Mouse (Mus musculus): Measurements from ENCODE around the gene Rit1. TPM values are rescaled to one million over a fixed set of nuclear protein-coding genes. Genes with fewer than 3 reads are reported as not detected.

The Rit1 gene
- 33.9 and 34.4 TPM in 2 replicates for polyA plus RNA-seq (2014; fragmentation: Nextera tagmentation; extraction: Ambion mirVana)

GRCm38 (mm10) chr3:88716399-88717197, at the start of gene Rit1:
Rit1 (plus strand) TSS chr3:88716838.
- Histone ChIP-seq H3K27me3 (replicated peaks; ENCODE audit: control insufficient read depth, insufficient read depth, low read length) (no peaks in the 10 kb centered on the region), H3K27ac (ENCODE audit: low read depth, low read length) (peak within 1 kb of the TSS; percentile 67), H3K4me1 (replicated peaks; ENCODE audit: control insufficient read depth, insufficient read depth, low read length) (peaks cover 4% of the 10 kb centered on the region), H3K9ac (ENCODE audit: low read depth, low read length) (peak within 1 kb of the TSS; percentile 79), H3K4me3 (ENCODE audit: low read depth, low read length) (peak within 1 kb of the TSS; percentile 77), H3K36me3 (ENCODE audit: control insufficient read depth, insufficient read depth, low read length) (peaks cover 20% of the 10 kb centered on the region), H3K4me2 (peak within 1 kb of the TSS; percentile 86), H3K9me3 (ENCODE audit: control insufficient read depth, low read length) (no peaks in the 10 kb centered on the region)
- ATAC-seq (replicated peaks; ENCODE audit: low FRiP score) (peak; percentile 96), DNase-seq (ENCODE audit: low spot score) (peak; percentile 88)
- WGBS: 2% methylated on average over 27 of the region's 27 CpGs

- ATAC-seq (replicated peaks; ENCODE audit: low FRiP score): peak; percentile 58
- H3K27me3 ChIP-seq (replicated peaks; ENCODE audit: control insufficient read depth, insufficient read depth, low read length): no peaks in the 10 kb centered on the region
Observed at GRCm38 (mm10) chr3:88677399-88677798, 39.2 kb upstream of the Rit1 start.

GRCm38 (mm10) chr3:88683814-88684213, 32.8 kb upstream of the Rit1 start:
- ATAC-seq (replicated peaks; ENCODE audit: low FRiP score): no peak
- Histone ChIP-seq H3K9me3 (ENCODE audit: control insufficient read depth, low read length) (no peaks in the 10 kb centered on the region), H3K4me1 (replicated peaks; ENCODE audit: control insufficient read depth, insufficient read depth, low read length) (peaks cover 13% of the 10 kb centered on the region), H3K4me3 (ENCODE audit: low read depth, low read length) (no peak overlapping the region), H3K36me3 (ENCODE audit: control insufficient read depth, insufficient read depth, low read length) (peaks cover 6% of the 10 kb centered on the region), H3K9ac (ENCODE audit: low read depth, low read length) (no peak overlapping the region), H3K27ac (ENCODE audit: low read depth, low read length) (no peak overlapping the region), H3K4me2 (no peak overlapping the region), H3K27me3 (replicated peaks; ENCODE audit: control insufficient read depth, insufficient read depth, low read length) (no peaks in the 10 kb centered on the region)
- no peak for DNase-seq (ENCODE audit: low spot score)
- 69% methylated on average over 2 of the region's 2 CpGs for WGBS

More at GRCm38 (mm10) chr3:88677399-88677798, 39.2 kb upstream of the Rit1 start:
- Histone ChIP-seq H3K27ac (ENCODE audit: low read depth, low read length) (no peak overlapping the region), H3K9me3 (ENCODE audit: control insufficient read depth, low read length) (no peaks in the 10 kb centered on the region), H3K4me3 (ENCODE audit: low read depth, low read length) (peak overlapping the region; percentile 40), H3K4me1 (replicated peaks; ENCODE audit: control insufficient read depth, insufficient read depth, low read length) (no peaks in the 10 kb centered on the region), H3K4me2 (peak overlapping the region; percentile 71), H3K9ac (ENCODE audit: low read depth, low read length) (peak overlapping the region; percentile 46), H3K36me3 (ENCODE audit: control insufficient read depth, insufficient read depth, low read length) (no peaks in the 10 kb centered on the region)
- WGBS: 13% methylated on average over 11 of the region's 11 CpGs
- DNase-seq (ENCODE audit: low spot score): peak; percentile 60

GRCm38 (mm10) chr3:88684236-88684979, 32.2 kb upstream of the Rit1 start:
- Histone ChIP-seq H3K36me3 (ENCODE audit: control insufficient read depth, insufficient read depth, low read length) (peaks cover 10% of the 10 kb centered on the region), H3K4me1 (replicated peaks; ENCODE audit: control insufficient read depth, insufficient read depth, low read length) (peaks cover 13% of the 10 kb centered on the region), H3K4me2 (peak overlapping the region; percentile 75), H3K27me3 (replicated peaks; ENCODE audit: control insufficient read depth, insufficient read depth, low read length) (no peaks in the 10 kb centered on the region), H3K9ac (ENCODE audit: low read depth, low read length) (peak overlapping the region; percentile 18; the same call in 1 of the 2 replicates), H3K4me3 (ENCODE audit: low read depth, low read length) (peak overlapping the region; percentile 95), H3K9me3 (ENCODE audit: control insufficient read depth, low read length) (no peaks in the 10 kb centered on the region), H3K27ac (ENCODE audit: low read depth, low read length) (peak overlapping the region; percentile 78; the same call in 1 of the 2 replicates)
- WGBS: 52% methylated on average over 7 of the region's 8 CpGs
- DNase-seq (ENCODE audit: low spot score) (no peak), ATAC-seq (replicated peaks; ENCODE audit: low FRiP score) (no peak)

GRCm38 (mm10) chr3:88684980-88685941, 31.4 kb upstream of the Rit1 start, which contains the start of gene Khdc4:
Khdc4 (plus strand) TSS chr3:88685803.
- H3K4me3 ChIP-seq (ENCODE audit: low read depth, low read length): peak within 1 kb of the TSS; percentile 95
- H3K9ac ChIP-seq (ENCODE audit: low read depth, low read length): peak within 1 kb of the TSS; percentile 95
- peak within 1 kb of the TSS; percentile 85 for H3K4me2 ChIP-seq
- WGBS: under 1% methylated on average over 47 of the region's 47 CpGs
- peaks cover 18% of the 10 kb centered on the region for H3K36me3 ChIP-seq (ENCODE audit: control insufficient read depth, insufficient read depth, low read length)
- H3K27ac ChIP-seq (ENCODE audit: low read depth, low read length): peak within 1 kb of the TSS; percentile 85
- DNase-seq (ENCODE audit: low spot score): peak; percentile 95
- H3K4me1 ChIP-seq (replicated peaks; ENCODE audit: control insufficient read depth, insufficient read depth, low read length): peaks cover 13% of the 10 kb centered on the region
- H3K9me3 ChIP-seq (ENCODE audit: control insufficient read depth, low read length): no peaks in the 10 kb centered on the region
- no peaks in the 10 kb centered on the region for H3K27me3 ChIP-seq (replicated peaks; ENCODE audit: control insufficient read depth, insufficient read depth, low read length)
- peak; percentile 97 for ATAC-seq (replicated peaks; ENCODE audit: low FRiP score)

- WGBS: under 1% methylated on average over 45 of the region's 45 CpGs
- peak overlapping the region; percentile 85 for H3K4me2 ChIP-seq
- H3K4me1 ChIP-seq (replicated peaks; ENCODE audit: control insufficient read depth, insufficient read depth, low read length): peaks cover 13% of the 10 kb centered on the region
- H3K27ac ChIP-seq (ENCODE audit: low read depth, low read length): peak overlapping the region; percentile 85
- DNase-seq (ENCODE audit: low spot score) (no peak), ATAC-seq (replicated peaks; ENCODE audit: low FRiP score) (peak; percentile 57)
- H3K9me3 ChIP-seq (ENCODE audit: control insufficient read depth, low read length): no peaks in the 10 kb centered on the region
- H3K27me3 ChIP-seq (replicated peaks; ENCODE audit: control insufficient read depth, insufficient read depth, low read length): no peaks in the 10 kb centered on the region
- peaks cover 26% of the 10 kb centered on the region for H3K36me3 ChIP-seq (ENCODE audit: control insufficient read depth, insufficient read depth, low read length)
- peak overlapping the region; percentile 95 for H3K4me3 ChIP-seq (ENCODE audit: low read depth, low read length)
- peak overlapping the region; percentile 95 for H3K9ac ChIP-seq (ENCODE audit: low read depth, low read length)
Observed at GRCm38 (mm10) chr3:88685958-88686451, 30.6 kb upstream of the Rit1 start.

GRCm38 (mm10) chr3:88686734-88687611, 29.7 kb upstream of the Rit1 start:
- 22% methylated on average over 13 of the region's 13 CpGs for WGBS
- Histone ChIP-seq H3K4me2 (peak overlapping the region; percentile 85), H3K36me3 (ENCODE audit: control insufficient read depth, insufficient read depth, low read length) (peaks cover 33% of the 10 kb centered on the region), H3K4me1 (replicated peaks; ENCODE audit: control insufficient read depth, insufficient read depth, low read length) (peaks cover 13% of the 10 kb centered on the region), H3K9me3 (ENCODE audit: control insufficient read depth, low read length) (no peaks in the 10 kb centered on the region), H3K27ac (ENCODE audit: low read depth, low read length) (no peak overlapping the region; the same call in 1 of the 2 replicates), H3K27me3 (replicated peaks; ENCODE audit: control insufficient read depth, insufficient read depth, low read length) (no peaks in the 10 kb centered on the region), H3K4me3 (ENCODE audit: low read depth, low read length) (peak overlapping the region; percentile 95), H3K9ac (ENCODE audit: low read depth, low read length) (peak overlapping the region; percentile 95)
- DNase-seq (ENCODE audit: low spot score) (no peak), ATAC-seq (replicated peaks; ENCODE audit: low FRiP score) (no peak)
